Mouse (Mus musculus) kidney, adult 18-20 months (tissue): Measurements from ENCODE around the gene Rbm4.

Experiments
- DNase-seq: peaks from one replicate; pipeline ENCODE4 v3.0.0; 2021

Rbm4 gene

GRCm38 (mm10) chr19:4739053-4739452 lies 54.6 kb downstream of the Rbm4 start:
- no peak for DNase-seq

- DNase-seq: no peak
Observed at GRCm38 (mm10) chr19:4737866-4738265, 55.8 kb downstream of the Rbm4 start.
